Mouse (Mus musculus) G1E-ER4 (cell line): ENCODE data around the gene Esr1. TPM values are rescaled to one million over a fixed set of nuclear protein-coding genes. Genes with fewer than 3 reads are reported as not detected.

Source experiments
- GATA1 ChIP-seq: IDR thresholded peaks from one replicate; pipeline ENCODE4 v1.8.0; 2012; ENCODE audit warnings: low read length, inconsistent platforms
- polyA plus RNA-seq: library from polyadenylated mRNA; stranded (reverse); fragments of >175 nt; gene quantifications from 2 replicates; pipeline ENCODE4 v1.2.3, GENCODE M21; 2012

Esr1 gene
- polyA plus RNA-seq, 1 experiment: not detected

- TF ChIP-seq GATA1: no peak
These were observed 1.2 kb upstream of the Esr1 start for GRCm38 (mm10) chr10:4610234-4610633.

GRCm38 (mm10) chr10:4612313-4613036, 1.1 kb downstream of the Esr1 start:
- TF ChIP-seq GATA1: no peak

GRCm38 (mm10) chr10:4618026-4618425, 6.6 kb downstream of the Esr1 start:
- no peak for TF ChIP-seq GATA1

- TF ChIP-seq GATA1: no peak
These were observed 7.3 kb downstream of the Esr1 start for GRCm38 (mm10) chr10:4618686-4619085.

GRCm38 (mm10) chr10:4620596-4621504, 9.5 kb downstream of the Esr1 start:
- TF ChIP-seq GATA1: no peak

GRCm38 (mm10) chr10:4621505-4621815, 10.1 kb downstream of the Esr1 start:
- no peak for TF ChIP-seq GATA1

- TF ChIP-seq GATA1: no peak
These were observed 11.9 kb downstream of the Esr1 start for GRCm38 (mm10) chr10:4623319-4623718.

GRCm38 (mm10) chr10:4624581-4624980, 13.2 kb downstream of the Esr1 start:
- no peak for TF ChIP-seq GATA1

GRCm38 (mm10) chr10:4625300-4625699, 13.9 kb downstream of the Esr1 start:
- no peak for TF ChIP-seq GATA1

GRCm38 (mm10) chr10:4626432-4626831, 15.0 kb downstream of the Esr1 start:
- no peak for TF ChIP-seq GATA1

- TF ChIP-seq GATA1: no peak
These were observed 15.6 kb downstream of the Esr1 start for GRCm38 (mm10) chr10:4626996-4627395.

- no peak for TF ChIP-seq GATA1
These were observed 16.0 kb downstream of the Esr1 start for GRCm38 (mm10) chr10:4627415-4627814.

- no peak for TF ChIP-seq GATA1
These were observed 17.9 kb downstream of the Esr1 start for GRCm38 (mm10) chr10:4629314-4629713.

GRCm38 (mm10) chr10:4632211-4632704, 20.9 kb downstream of the Esr1 start:
- TF ChIP-seq GATA1: no peak

- no peak for TF ChIP-seq GATA1
These were observed 22.1 kb downstream of the Esr1 start for GRCm38 (mm10) chr10:4633287-4634030.

GRCm38 (mm10) chr10:4635740-4636139, 24.3 kb downstream of the Esr1 start:
- TF ChIP-seq GATA1: no peak
